Mouse (Mus musculus): ENCODE data around the gene Cnga1. TPM values are rescaled to one million over a fixed set of nuclear protein-coding genes. Genes with fewer than 3 reads are reported as not detected.
"Not testable (repeated sequence)": the region's sequence is repeated elsewhere in the genome, so short reads cannot be mapped to it uniquely, and the experiment has no call there.

Cnga1 gene
- polyA plus RNA-seq, 1 experiment from 2014 or later: not detected

DNA sequence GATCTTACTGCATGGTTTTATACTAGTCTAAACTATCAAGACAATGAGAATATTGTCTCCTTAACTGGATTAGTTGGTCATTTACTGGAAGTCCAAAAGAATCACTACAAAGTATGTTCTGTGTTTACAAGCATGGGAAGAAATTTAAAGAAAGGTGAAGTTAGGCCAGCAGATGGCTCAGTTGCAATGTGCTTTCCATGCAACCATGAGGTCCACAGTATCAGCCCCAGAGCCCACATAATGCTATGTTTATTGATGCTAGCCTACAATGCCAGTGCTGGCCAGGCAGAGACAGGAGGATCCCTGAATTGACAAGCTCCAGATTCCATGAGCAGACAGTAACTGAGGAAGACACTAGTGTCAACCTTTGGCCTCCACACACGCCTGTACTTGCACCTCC is 23.1 kb downstream of the Cnga1 start:
- Histone ChIP-seq H3K4me2 (ENCODE audit: low read depth, low read length) (no peak overlapping the region), H3K36me3 (ENCODE audit: control insufficient read depth, insufficient read depth, low read length) (no peaks in the 10 kb centered on the region), H3K9ac (ENCODE audit: low read depth, low read length) (no peak overlapping the region), H3K27me3 (replicated peaks; ENCODE audit: control insufficient read depth, insufficient read depth, low read length) (no peaks in the 10 kb centered on the region), H3K27ac (replicated peaks; ENCODE audit: low read depth, low read length) (no peak overlapping the region), H3K4me1 (ENCODE audit: control insufficient read depth, insufficient read depth, low read length) (no peaks in the 10 kb centered on the region), H3K4me3 (ENCODE audit: low read depth, low read length) (no peak overlapping the region), H3K9me3 (ENCODE audit: control insufficient read depth, low read length) (no peaks in the 10 kb centered on the region)
- WGBS: 90% methylated on average over 1 of the region's 1 CpGs
- DNase-seq (ENCODE audit: low spot score) (no peak), ATAC-seq (ENCODE audit: low read depth) (no peak)

DNA sequence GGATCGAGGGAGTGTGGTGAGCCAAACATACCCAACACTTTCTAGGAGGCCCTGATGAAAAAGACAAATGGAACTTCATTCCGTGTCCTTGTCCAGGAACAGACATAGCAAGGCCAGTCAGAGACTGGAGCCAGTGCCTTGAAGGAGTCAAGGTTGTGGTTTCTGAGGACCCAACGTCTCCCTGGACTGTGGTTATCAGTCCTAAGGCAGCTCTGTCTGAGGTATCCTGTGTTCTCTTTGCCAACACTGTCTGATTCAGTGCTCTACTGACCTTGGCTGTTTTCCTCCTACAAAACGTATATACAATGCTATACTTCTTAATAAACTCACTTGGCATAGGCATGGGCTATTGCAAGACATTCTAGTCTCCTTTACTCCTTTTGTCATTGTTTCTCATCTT is 26.7 kb downstream of the Cnga1 start:
- 77% methylated on average over 4 of the region's 4 CpGs for WGBS
- H3K9me3 ChIP-seq (ENCODE audit: control insufficient read depth, low read length): no peaks in the 10 kb centered on the region
- DNase-seq (ENCODE audit: low spot score) (no peak), ATAC-seq (ENCODE audit: low read depth) (no peak)
- no peak overlapping the region for H3K27ac ChIP-seq (replicated peaks; ENCODE audit: low read depth, low read length)
- no peaks in the 10 kb centered on the region for H3K36me3 ChIP-seq (ENCODE audit: control insufficient read depth, insufficient read depth, low read length)
- no peak overlapping the region for H3K9ac ChIP-seq (ENCODE audit: low read depth, low read length)
- H3K27me3 ChIP-seq (replicated peaks; ENCODE audit: control insufficient read depth, insufficient read depth, low read length): no peaks in the 10 kb centered on the region
- no peak overlapping the region for H3K4me3 ChIP-seq (ENCODE audit: low read depth, low read length)
- no peak overlapping the region for H3K4me2 ChIP-seq (ENCODE audit: low read depth, low read length)
- H3K4me1 ChIP-seq (ENCODE audit: control insufficient read depth, insufficient read depth, low read length): no peaks in the 10 kb centered on the region

DNA sequence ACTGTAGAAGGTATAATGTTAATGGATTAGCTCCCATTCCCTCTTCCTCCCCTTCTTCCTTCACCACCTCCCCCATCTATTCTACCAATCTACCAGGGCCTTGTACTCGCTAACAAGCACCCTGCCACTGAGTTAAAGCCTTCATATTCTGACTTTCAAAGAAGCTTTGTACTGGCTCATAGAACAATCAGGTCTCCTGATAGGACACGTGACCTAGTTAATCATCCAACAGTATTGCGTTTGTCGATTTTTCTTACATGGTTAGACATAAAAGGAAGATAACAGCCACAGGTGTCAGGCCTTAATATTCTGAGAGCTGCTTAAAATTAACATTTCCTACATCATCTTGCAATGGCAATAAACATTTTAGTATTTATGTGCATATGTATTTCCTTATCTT is 40.9 kb downstream of the Cnga1 start:
- no peak overlapping the region for H3K27ac ChIP-seq (replicated peaks; ENCODE audit: low read depth, low read length)
- DNase-seq (ENCODE audit: low spot score): no peak

DNA sequence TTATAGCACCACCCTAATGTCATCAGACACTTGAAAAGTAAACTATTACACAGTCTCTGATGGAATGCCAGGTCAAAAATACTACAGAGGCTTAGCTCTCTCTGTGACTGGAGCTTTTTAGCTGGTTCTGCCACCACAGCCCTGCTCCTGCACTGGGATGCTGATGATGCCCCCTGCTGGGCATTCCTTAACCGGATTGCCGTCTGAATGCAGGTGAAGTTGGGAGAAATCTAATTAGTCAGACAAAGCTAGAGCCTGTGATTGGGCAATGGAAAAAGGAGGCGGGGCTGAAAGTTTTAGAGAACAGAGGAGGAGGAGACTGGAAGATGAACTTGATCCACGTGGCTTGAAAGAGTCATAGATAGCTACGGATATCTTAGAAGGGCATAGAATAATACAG is 43.1 kb downstream of the Cnga1 start:
- H3K9me3 ChIP-seq (ENCODE audit: control insufficient read depth, low read length): no peaks in the 10 kb centered on the region
- H3K4me1 ChIP-seq (ENCODE audit: control insufficient read depth, insufficient read depth, low read length): no peaks in the 10 kb centered on the region
- no peak overlapping the region for H3K9ac ChIP-seq (ENCODE audit: low read depth, low read length)
- no peaks in the 10 kb centered on the region for H3K36me3 ChIP-seq (ENCODE audit: control insufficient read depth, insufficient read depth, low read length)
- WGBS: 15% methylated on average over 5 of the region's 5 CpGs
- ATAC-seq (ENCODE audit: low read depth) (peak; percentile 62; the same call in 1 of the 2 replicates), DNase-seq (ENCODE audit: low spot score) (peak; percentile 59)
- no peaks in the 10 kb centered on the region for H3K27me3 ChIP-seq (replicated peaks; ENCODE audit: control insufficient read depth, insufficient read depth, low read length)
- H3K4me2 ChIP-seq (ENCODE audit: low read depth, low read length): no peak overlapping the region
- no peak overlapping the region for H3K4me3 ChIP-seq (ENCODE audit: low read depth, low read length)
- H3K27ac ChIP-seq (replicated peaks; ENCODE audit: low read depth, low read length): no peak overlapping the region

More for the DNA sequence above, 40.9 kb downstream of the Cnga1 start:
- Histone ChIP-seq H3K9me3 (ENCODE audit: control insufficient read depth, low read length) (no peaks in the 10 kb centered on the region), H3K4me1 (ENCODE audit: control insufficient read depth, insufficient read depth, low read length) (no peaks in the 10 kb centered on the region), H3K9ac (ENCODE audit: low read depth, low read length) (no peak overlapping the region), H3K4me2 (ENCODE audit: low read depth, low read length) (no peak overlapping the region), H3K4me3 (ENCODE audit: low read depth, low read length) (no peak overlapping the region), H3K27me3 (replicated peaks; ENCODE audit: control insufficient read depth, insufficient read depth, low read length) (no peaks in the 10 kb centered on the region), H3K36me3 (ENCODE audit: control insufficient read depth, insufficient read depth, low read length) (no peaks in the 10 kb centered on the region)
- ATAC-seq (ENCODE audit: low read depth): no peak
- 93% methylated on average over 4 of the region's 4 CpGs for WGBS

DNA sequence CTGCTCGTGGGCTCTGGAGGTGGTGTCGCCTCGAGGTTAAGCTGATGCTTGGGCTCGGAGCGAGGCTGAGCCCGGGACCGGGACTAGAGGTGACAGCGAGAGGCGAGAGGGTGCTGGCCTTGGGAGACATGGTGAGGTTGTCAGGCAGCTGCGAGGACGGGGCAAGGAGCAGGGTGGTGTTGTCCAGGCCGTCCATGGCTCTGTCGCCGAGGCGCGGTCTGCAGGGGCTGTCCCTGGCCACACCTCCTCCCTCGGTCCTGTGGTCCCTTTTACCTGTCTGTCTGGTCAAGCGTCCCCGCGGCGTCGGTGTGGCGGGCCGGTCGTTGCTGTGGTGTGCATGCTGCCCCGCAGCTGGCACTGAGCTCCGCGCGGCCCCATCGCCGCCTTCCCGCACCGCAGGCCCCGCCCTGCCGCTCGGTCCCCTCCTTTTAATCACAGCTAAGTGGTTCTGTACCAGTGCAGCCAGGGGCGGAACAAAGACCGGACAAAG is 56.8 kb downstream of the Cnga1 start, which contains the start of gene Gm5868:
Gm5868 (minus strand) TSS at position 360 of the 490 bp plus-strand sequence.
- Histone ChIP-seq H3K4me1 (ENCODE audit: control insufficient read depth, insufficient read depth, low read length) (no peaks in the 10 kb centered on the region), H3K4me2 (ENCODE audit: low read depth, low read length) (peak within 1 kb of the TSS; percentile 68), H3K36me3 (ENCODE audit: control insufficient read depth, insufficient read depth, low read length) (no peaks in the 10 kb centered on the region), H3K27ac (replicated peaks; ENCODE audit: low read depth, low read length) (no peak within 1 kb of the TSS), H3K9me3 (ENCODE audit: control insufficient read depth, low read length) (no peaks in the 10 kb centered on the region), H3K27me3 (replicated peaks; ENCODE audit: control insufficient read depth, insufficient read depth, low read length) (peaks cover 4% of the 10 kb centered on the region; the same call in 1 of the 2 replicates), H3K4me3 (ENCODE audit: low read depth, low read length) (peak within 1 kb of the TSS; percentile 37), H3K9ac (ENCODE audit: low read depth, low read length) (no peak within 1 kb of the TSS)
- WGBS: 3% methylated on average over 12 of the region's 38 CpGs
- DNase-seq (ENCODE audit: low spot score) (no peak), ATAC-seq (ENCODE audit: low read depth) (peak; percentile 57; the same call in 1 of the 2 replicates)

DNA sequence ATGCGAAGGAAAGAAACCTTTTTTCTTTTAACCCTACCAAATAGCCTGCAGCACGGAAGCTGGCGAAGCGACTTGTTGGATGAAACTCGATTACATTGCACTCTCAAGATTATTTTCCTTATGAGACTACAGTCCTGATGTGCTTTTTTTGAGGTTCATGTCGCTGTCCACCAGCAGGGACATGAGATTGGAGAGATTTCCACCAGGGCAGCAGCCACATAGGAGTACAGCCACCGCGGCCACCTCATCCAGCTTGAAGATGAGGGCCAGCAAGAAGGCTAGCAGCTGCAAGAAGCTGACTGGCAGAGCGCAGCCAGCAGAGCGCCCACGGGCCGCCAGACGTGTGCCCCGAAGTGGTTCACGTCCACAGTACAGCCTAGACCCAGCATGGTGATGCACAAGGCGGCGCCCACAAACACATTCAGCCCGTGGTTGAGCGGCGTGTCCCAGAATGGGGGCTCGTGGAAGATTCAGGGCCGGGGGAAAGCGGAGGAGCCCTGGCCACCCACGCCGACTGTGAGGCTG is 57.3 kb downstream of the Cnga1 start:
- not testable (repeated sequence) for H3K9me3 ChIP-seq (ENCODE audit: control insufficient read depth, low read length); H3K4me1 ChIP-seq (ENCODE audit: control insufficient read depth, insufficient read depth, low read length); H3K9ac ChIP-seq (ENCODE audit: low read depth, low read length); ATAC-seq (ENCODE audit: low read depth); H3K27me3 ChIP-seq (replicated peaks; ENCODE audit: control insufficient read depth, insufficient read depth, low read length); DNase-seq (ENCODE audit: low spot score); H3K27ac ChIP-seq (replicated peaks; ENCODE audit: low read depth, low read length); H3K36me3 ChIP-seq (ENCODE audit: control insufficient read depth, insufficient read depth, low read length)
- WGBS: 42% methylated on average over 25 of the region's 25 CpGs
- Histone ChIP-seq H3K4me2 (ENCODE audit: low read depth, low read length) (peak overlapping the region; percentile 68), H3K4me3 (ENCODE audit: low read depth, low read length) (peak overlapping the region; percentile 37)

DNA sequence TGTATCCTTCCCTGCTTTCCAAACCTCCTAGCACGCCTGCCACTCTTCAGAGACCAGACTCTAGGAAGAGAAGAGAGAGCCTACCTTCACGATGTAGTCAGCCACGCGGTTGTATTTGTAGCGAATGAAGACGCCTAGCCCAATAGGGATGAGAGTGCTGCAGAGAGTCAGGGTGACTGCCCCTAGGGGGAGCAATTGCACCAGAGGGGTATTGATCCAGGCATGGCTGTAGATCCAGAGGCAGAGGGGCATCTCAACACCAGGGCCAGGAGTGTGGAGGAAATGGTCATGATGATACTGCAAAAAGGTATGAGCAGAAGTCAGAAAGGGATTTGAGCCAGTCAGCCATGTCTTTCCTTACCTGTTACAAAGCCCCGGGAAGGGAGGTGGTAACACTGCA is 58.0 kb downstream of the Cnga1 start:
- 38% methylated on average over 7 of the region's 7 CpGs for WGBS
- H3K27me3 ChIP-seq (replicated peaks; ENCODE audit: control insufficient read depth, insufficient read depth, low read length); H3K4me3 ChIP-seq (ENCODE audit: low read depth, low read length); DNase-seq (ENCODE audit: low spot score); H3K4me2 ChIP-seq (ENCODE audit: low read depth, low read length); H3K36me3 ChIP-seq (ENCODE audit: control insufficient read depth, insufficient read depth, low read length); H3K27ac ChIP-seq (replicated peaks; ENCODE audit: low read depth, low read length); H3K4me1 ChIP-seq (ENCODE audit: control insufficient read depth, insufficient read depth, low read length); H3K9me3 ChIP-seq (ENCODE audit: control insufficient read depth, low read length); H3K9ac ChIP-seq (ENCODE audit: low read depth, low read length): not testable (repeated sequence)
- ATAC-seq (ENCODE audit: low read depth): peak; percentile 44; the same call in 1 of the 2 replicates

DNA sequence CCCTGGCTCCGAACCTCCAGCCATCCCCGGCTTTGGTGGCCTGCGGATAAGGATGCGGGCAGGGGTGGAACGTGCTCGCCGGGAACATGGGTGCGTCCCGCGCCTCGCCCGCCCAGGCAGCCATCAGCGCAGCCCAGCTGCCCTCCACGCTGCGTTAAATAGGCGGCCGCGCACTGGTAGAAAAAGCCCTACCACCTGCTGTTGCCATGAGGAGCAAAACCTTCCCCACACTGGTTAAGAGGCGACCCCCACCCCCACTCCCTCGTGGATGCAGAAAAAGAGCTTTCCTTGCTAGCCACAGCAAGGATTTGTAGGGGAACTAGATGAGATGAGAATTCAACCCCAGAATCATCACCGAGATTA is 63.1 kb downstream of the Cnga1 start, which contains the start of gene Zar1:
Zar1 (minus strand) TSS at position 285 of the 363 bp plus-strand sequence.
- DNase-seq (ENCODE audit: low spot score); H3K9me3 ChIP-seq (ENCODE audit: control insufficient read depth, low read length); H3K27ac ChIP-seq (replicated peaks; ENCODE audit: low read depth, low read length); H3K36me3 ChIP-seq (ENCODE audit: control insufficient read depth, insufficient read depth, low read length); H3K27me3 ChIP-seq (replicated peaks; ENCODE audit: control insufficient read depth, insufficient read depth, low read length); H3K4me1 ChIP-seq (ENCODE audit: control insufficient read depth, insufficient read depth, low read length): not testable (repeated sequence)
- WGBS: 10% methylated on average over 11 of the region's 21 CpGs
- Histone ChIP-seq H3K4me2 (ENCODE audit: low read depth, low read length) (peak within 1 kb of the TSS; percentile 72), H3K4me3 (ENCODE audit: low read depth, low read length) (peak within 1 kb of the TSS; percentile 43), H3K9ac (ENCODE audit: low read depth, low read length) (peak within 1 kb of the TSS; percentile 52)
- peak; percentile 59; the same call in 1 of the 2 replicates for ATAC-seq (ENCODE audit: low read depth)
